In genomic region chr13:51617861-51618260, GRCm38 (mm10) we compare ENCODE assay signal across 9 mouse cellular contexts. TPM values are rescaled to one million over a fixed set of nuclear protein-coding genes. Genes with fewer than 3 reads are reported as not detected.
DNase-seq lines count a peak whose midpoint lies in the region; ATAC-seq lines count a peak whose summit lies in the region.
"Had no signal": no experiment of that assay in that cellular context is flagged by ENCODE, and none has a peak within 500 bp of the region (broad histone marks: within the 10 kb centered on the region; RNA-seq: fewer than 3 reads in every experiment).

No protein-coding gene starts in this region.

- peak; percentile 62 for DNase-seq in kidney, adult 18-20 months
- DNase-seq in brain, adult 2 months (ENCODE audit: low read depth, low spot score): peak; percentile 75
- peak; percentile 78 for DNase-seq in forebrain, embryonic 10.5 days (ENCODE audit: extremely low spot score, low spot score)
- DNase-seq in left cerebral cortex, postnatal 14 days (ENCODE audit: low spot score in 2 of 2): peak; percentile 74 to 79
- peak; percentile 81 for DNase-seq in testis, postnatal 10 days (ENCODE audit: low spot score)

- H3K9me3 ChIP-seq in kidney, embryonic 14.5 days (ENCODE audit: control insufficient read depth, low read length): no peaks in the 10 kb centered on the region
- H3K9me3 ChIP-seq in forebrain, embryonic 10.5 days: no peaks in the 10 kb centered on the region
- H3K9me3 ChIP-seq in hindbrain, embryonic 12.5 days (replicated peaks): no peaks in the 10 kb centered on the region
- no peaks in the 10 kb centered on the region for H3K9me3 ChIP-seq in midbrain, embryonic 16.5 days (replicated peaks; ENCODE audit: control insufficient read depth, low read length, poor library complexity, severe bottlenecking)
- H3K9me3 ChIP-seq: embryonic facial prominence, embryonic 12.5 days had no signal

- H3K27me3 ChIP-seq in kidney, embryonic 14.5 days (ENCODE audit: control insufficient read depth, insufficient read depth, low read length): no peaks in the 10 kb centered on the region
- H3K27me3 ChIP-seq in forebrain, embryonic 10.5 days (ENCODE audit: poor library complexity, severe bottlenecking): no peaks in the 10 kb centered on the region
- H3K27me3 ChIP-seq in hindbrain, embryonic 12.5 days: no peaks in the 10 kb centered on the region; the same call in 1 of the 2 replicates
- H3K27me3 ChIP-seq in midbrain, embryonic 16.5 days (ENCODE audit: control insufficient read depth, insufficient read depth, low read depth, low read length): no peaks in the 10 kb centered on the region
- H3K27me3 ChIP-seq: embryonic facial prominence, embryonic 12.5 days had no signal

- ATAC-seq in kidney, embryonic 14.5 days (ENCODE audit: low FRiP score, low TSS enrichment): no peak; the same call in 1 of the 2 replicates
- no peak; the same call in 1 of the 2 replicates for ATAC-seq in hindbrain, embryonic 12.5 days (ENCODE audit: low FRiP score)
- ATAC-seq in midbrain, embryonic 16.5 days: peak; percentile 73

- no peaks in the 10 kb centered on the region for H3K4me1 ChIP-seq in kidney, embryonic 14.5 days (ENCODE audit: control insufficient read depth, insufficient read depth, low read length)
- H3K4me1 ChIP-seq in forebrain, embryonic 10.5 days: peaks cover 30% of the 10 kb centered on the region
- H3K4me1 ChIP-seq in hindbrain, embryonic 12.5 days: peaks cover 18% of the 10 kb centered on the region
- peaks cover 8% of the 10 kb centered on the region; the same call in 1 of the 2 replicates for H3K4me1 ChIP-seq in midbrain, embryonic 16.5 days (ENCODE audit: control insufficient read depth, insufficient read depth, low read length)

- no peaks in the 10 kb centered on the region for H3K36me3 ChIP-seq in kidney, embryonic 14.5 days (ENCODE audit: control insufficient read depth, insufficient read depth, low read length)
- no peaks in the 10 kb centered on the region for H3K36me3 ChIP-seq in forebrain, embryonic 10.5 days (replicated peaks)
- H3K36me3 ChIP-seq in hindbrain, embryonic 12.5 days: no peaks in the 10 kb centered on the region
- H3K36me3 ChIP-seq in midbrain, embryonic 16.5 days (ENCODE audit: control insufficient read depth, insufficient read depth, low read length): no peaks in the 10 kb centered on the region
- H3K36me3 ChIP-seq: embryonic facial prominence, embryonic 12.5 days had no signal

- intact Hi-C loops in left cerebral cortex, postnatal 14 days (cut with DNase I): loop anchor here (2.0 to 10.0 kb wide), 3 partner anchors 49 to 423 kb away; partner anchors contain the start of gene Shc3

- H3K9ac ChIP-seq in kidney, embryonic 14.5 days (ENCODE audit: low read depth, low read length): no peak overlapping the region
- no peak overlapping the region for H3K9ac ChIP-seq in hindbrain, embryonic 12.5 days
- H3K9ac ChIP-seq in midbrain, embryonic 16.5 days (ENCODE audit: low read depth, low read length): no peak overlapping the region
- H3K9ac ChIP-seq: embryonic facial prominence, embryonic 12.5 days had no signal

- no peak overlapping the region for H3K4me3 ChIP-seq in kidney, embryonic 14.5 days (ENCODE audit: low read length)
- no peak overlapping the region; the same call in 1 of the 2 replicates for H3K4me3 ChIP-seq in forebrain, embryonic 10.5 days
- H3K4me3 ChIP-seq in hindbrain, embryonic 12.5 days: no peak overlapping the region
- no peak overlapping the region for H3K4me3 ChIP-seq in midbrain, embryonic 16.5 days (ENCODE audit: low read depth, low read length)
- H3K4me3 ChIP-seq: embryonic facial prominence, embryonic 12.5 days had no signal

- WGBS in kidney, embryonic 14.5 days: 22% methylated on average over 6 of the region's 6 CpGs
- WGBS in forebrain, embryonic 10.5 days: 20% methylated on average over 6 of the region's 6 CpGs
- 16% methylated on average over 6 of the region's 6 CpGs for WGBS in hindbrain, embryonic 12.5 days
- 17% methylated on average over 6 of the region's 6 CpGs for WGBS in midbrain, embryonic 16.5 days

- H3K4me2 ChIP-seq in kidney, embryonic 14.5 days (replicated peaks; ENCODE audit: low read depth, low read length): no peak overlapping the region
- 0 out of 2 replicates have a peak overlapping the region, but pooled peaks have one; percentile 2 for H3K4me2 ChIP-seq in hindbrain, embryonic 12.5 days (replicated peaks)
- H3K4me2 ChIP-seq in midbrain, embryonic 16.5 days (ENCODE audit: low read length): peak overlapping the region; percentile 13; the same call in 1 of the 2 replicates
- H3K4me2 ChIP-seq: embryonic facial prominence, embryonic 12.5 days had no signal

- H3K27ac ChIP-seq in kidney, embryonic 14.5 days (ENCODE audit: low read depth, low read length): no peak overlapping the region
- H3K27ac ChIP-seq in forebrain, embryonic 10.5 days: no peak overlapping the region
- H3K27ac ChIP-seq in hindbrain, embryonic 12.5 days: no peak overlapping the region
- H3K27ac ChIP-seq in midbrain, embryonic 16.5 days (ENCODE audit: low read length): no peak overlapping the region
- H3K27ac ChIP-seq: embryonic facial prominence, embryonic 12.5 days had no signal

RNA-seq across cellular contexts. Expression of gene Cks2, which starts 27.2 kb away (rescaled TPM):
- 414 and 561 TPM in 2 replicates for polyA plus RNA-seq in kidney, embryonic 14.5 days (2014; fragmentation: Nextera tagmentation; extraction: Ambion mirVana)
- 420 and 444 TPM in 2 replicates for polyA plus RNA-seq in forebrain, embryonic 10.5 days (2016; fragmentation: Nextera tagmentation; extraction: Ambion mirVana)
- polyA plus RNA-seq in hindbrain, embryonic 12.5 days (2016; fragmentation: Nextera tagmentation; extraction: Ambion mirVana): 161 and 183 TPM in 2 replicates
- 1 to 10 TPM; 2.4 to 3.6 TPM for total RNA-seq in left cerebral cortex, postnatal 14 days (2021)
- polyA plus RNA-seq in midbrain, embryonic 16.5 days (2015; fragmentation: Nextera tagmentation; extraction: Ambion mirVana): 26.3 and 35.8 TPM in 2 replicates

RNA-seq across cellular contexts. Expression of gene Secisbp2, which starts 33.6 kb away (rescaled TPM):
- polyA plus RNA-seq in kidney, embryonic 14.5 days (2014; fragmentation: Nextera tagmentation; extraction: Ambion mirVana): 32.1 and 38.5 TPM in 2 replicates
- 28.1 and 32.1 TPM in 2 replicates for polyA plus RNA-seq in forebrain, embryonic 10.5 days (2016; fragmentation: Nextera tagmentation; extraction: Ambion mirVana)
- polyA plus RNA-seq in hindbrain, embryonic 12.5 days (2016; fragmentation: Nextera tagmentation; extraction: Ambion mirVana): 28.9 and 34.4 TPM in 2 replicates
- total RNA-seq in left cerebral cortex, postnatal 14 days (2021): 10 to 100 TPM; 16.0 to 16.9 TPM
- polyA plus RNA-seq in midbrain, embryonic 16.5 days (2015; fragmentation: Nextera tagmentation; extraction: Ambion mirVana): 29.4 and 33.6 TPM in 2 replicates

RNA-seq across cellular contexts. Expression of gene Shc3, which starts 48.6 kb away (rescaled TPM):
- 0.11 and 0.12 TPM in 2 replicates for polyA plus RNA-seq in kidney, embryonic 14.5 days (2014; fragmentation: Nextera tagmentation; extraction: Ambion mirVana)
- polyA plus RNA-seq in forebrain, embryonic 10.5 days (2016; fragmentation: Nextera tagmentation; extraction: Ambion mirVana): 2.2 and 3.1 TPM in 2 replicates
- polyA plus RNA-seq in hindbrain, embryonic 12.5 days (2016; fragmentation: Nextera tagmentation; extraction: Ambion mirVana): 5.1 and 7.0 TPM in 2 replicates
- total RNA-seq in left cerebral cortex, postnatal 14 days (2021): 100 to 1,000 TPM; 218 to 226 TPM
- polyA plus RNA-seq in midbrain, embryonic 16.5 days (2015; fragmentation: Nextera tagmentation; extraction: Ambion mirVana): 7.2 and 8.3 TPM in 2 replicates
